Mouse (Mus musculus) intestine, postnatal 0 days (tissue): ENCODE results near the gene Tmem127. TPM values are rescaled to one million over a fixed set of nuclear protein-coding genes. Genes with fewer than 3 reads are reported as not detected.
"Not testable (repeated sequence)": the region's sequence is repeated elsewhere in the genome, so short reads cannot be mapped to it uniquely, and the experiment has no call there.

Experiments
- ATAC-seq: fragments of 200-750 bp; cut with Nextera tagmentation; 2 replicates; pipeline ENCODE4 v1.8.0; 2017; ENCODE audit warnings: mild to moderate bottlenecking, moderate TSS enrichment, moderate library complexity
- H3K27ac ChIP-seq: fragments of 300-500 bp; sonication (generic); 2 replicates; pipeline ENCODE4 v1.5.1; 2014; ENCODE audit warnings: mild to moderate bottlenecking, low read depth, low read length, moderate library complexity
- H3K27me3 ChIP-seq: fragments of 300-500 bp; sonication (generic); replicated peaks from 2 replicates; pipeline ENCODE4 v1.6.1; 2014; ENCODE audit warnings: low read length, mixed read lengths; ENCODE audit not compliant: control insufficient read depth, insufficient read depth
- H3K36me3 ChIP-seq: fragments of 300-500 bp; sonication (generic); 2 replicates; pipeline ENCODE4 v1.6.1; 2014; ENCODE audit warnings: mild to moderate bottlenecking, moderate library complexity; ENCODE audit not compliant: control insufficient read depth, insufficient read depth
- H3K4me1 ChIP-seq: fragments of 300-500 bp; sonication (generic); replicated peaks from 2 replicates; pipeline ENCODE4 v1.6.1; 2014; ENCODE audit warnings: antibody characterized with exemption, low read length, mixed read lengths; ENCODE audit not compliant: control insufficient read depth, insufficient read depth
- H3K4me2 ChIP-seq: fragments of 300-500 bp; sonication (generic); replicated peaks from 2 replicates; pipeline ENCODE4 v1.6.1; 2014; ENCODE audit warnings: low read depth, mild to moderate bottlenecking, moderate library complexity
- H3K4me3 ChIP-seq: fragments of 300-500 bp; sonication (generic); 2 replicates; pipeline ENCODE4 v1.5.1; 2014; ENCODE audit warnings: low read depth, low read length
- H3K9ac ChIP-seq: fragments of 300-500 bp; sonication (generic); 2 replicates; pipeline ENCODE4 v1.6.1; 2014; ENCODE audit warnings: mild to moderate bottlenecking, low read depth, low read length
- H3K9me3 ChIP-seq: fragments of 300-500 bp; sonication (generic); 2 replicates; pipeline ENCODE4 v1.6.1; 2016; ENCODE audit warnings: mixed run types; ENCODE audit not compliant: control insufficient read depth
- CTCF ChIP-seq: sonication (generic); IDR thresholded peaks from 2 replicates; pipeline ENCODE4 v1.5.1; 2016; ENCODE audit warnings: low read depth, mild to moderate bottlenecking, control low read depth, antibody characterized with exemption, moderate library complexity
- WGBS: fragments of 180-500 bp; shearing (Covaris S2); extraction: QIAGEN DNeasy Blood & Tissue Kit; methylation state at CpG from one replicate; pipeline ENCODE4 v1.1.7; 2014; 5-methylcytosine and 5-hydroxymethylcytosine counted together
- polyA plus RNA-seq: library from polyadenylated mRNA; unstranded; fragments of >200 nt; fragmentation: Nextera tagmentation; extraction: Ambion mirVana; gene quantifications from 2 replicates; pipeline ENCODE4 v1.2.1, GENCODE M21; 2015

Tmem127 gene
- polyA plus RNA-seq, 1 experiment from 2014 or later = 32.8 TPM

DNA sequence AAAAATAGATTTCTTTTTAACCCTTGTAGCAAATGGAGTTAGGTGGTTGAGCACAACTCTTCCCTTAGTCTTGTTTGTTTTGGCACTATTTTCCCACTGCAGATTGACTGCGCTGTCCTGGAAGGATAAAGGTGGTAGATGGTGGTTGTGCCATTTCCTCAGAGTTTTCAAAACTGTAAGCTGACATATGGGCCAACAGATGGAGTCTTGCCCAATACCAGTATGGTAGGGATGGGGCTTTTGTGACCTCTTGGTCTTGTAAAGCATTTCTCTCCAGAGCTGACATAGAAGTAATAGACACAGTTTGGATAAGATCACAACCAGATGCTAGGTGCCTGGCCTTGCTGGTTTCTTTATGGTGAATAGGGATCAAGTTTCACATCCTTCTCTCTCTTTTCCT, 50.3 kb downstream of the Tmem127 start:
- no peak for TF ChIP-seq CTCF
- ATAC-seq = no peak
- peaks cover 75% of the 10 kb centered on the region for H3K36me3 ChIP-seq
- H3K9ac ChIP-seq = no peak overlapping the region
- no peak overlapping the region for H3K27ac ChIP-seq
- H3K4me1 ChIP-seq = no peaks in the 10 kb centered on the region
- H3K27me3 ChIP-seq = no peaks in the 10 kb centered on the region
- H3K4me3 ChIP-seq = no peak overlapping the region
- 92% methylated on average over 1 of the region's 1 CpGs for whole genome bisulfite sequencing
- no peaks in the 10 kb centered on the region for H3K9me3 ChIP-seq
- no peak overlapping the region for H3K4me2 ChIP-seq

DNA sequence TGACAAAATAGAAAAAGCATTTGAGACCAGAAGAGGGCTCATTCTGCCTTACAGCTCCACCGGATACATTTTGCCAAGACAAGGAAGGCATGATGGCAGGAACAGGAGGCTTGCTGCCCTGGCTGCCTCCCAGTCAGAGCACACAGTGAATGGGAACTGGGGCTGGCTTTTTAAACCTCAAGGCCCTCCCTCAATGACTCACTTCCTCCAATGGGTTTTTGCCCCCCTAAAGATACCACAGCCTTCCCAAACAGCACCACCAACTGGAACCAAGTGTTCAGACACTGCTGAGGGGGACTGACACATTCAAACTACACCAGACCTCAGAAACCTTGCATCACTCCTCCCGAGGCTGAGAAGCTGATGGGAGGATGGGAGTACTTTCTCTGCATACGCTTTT, 53.0 kb downstream of the Tmem127 start:
- Histone ChIP-seq H3K9ac (no peak overlapping the region), H3K27me3 (no peaks in the 10 kb centered on the region), H3K27ac (no peak overlapping the region), H3K4me2 (no peak overlapping the region), H3K36me3 (peaks cover 53% of the 10 kb centered on the region), H3K9me3 (no peaks in the 10 kb centered on the region), H3K4me1 (no peaks in the 10 kb centered on the region), H3K4me3 (no peak overlapping the region)
- TF ChIP-seq CTCF = no peak
- WGBS = 71% methylated on average over 3 of the region's 3 CpGs
- no peak for ATAC-seq

DNA sequence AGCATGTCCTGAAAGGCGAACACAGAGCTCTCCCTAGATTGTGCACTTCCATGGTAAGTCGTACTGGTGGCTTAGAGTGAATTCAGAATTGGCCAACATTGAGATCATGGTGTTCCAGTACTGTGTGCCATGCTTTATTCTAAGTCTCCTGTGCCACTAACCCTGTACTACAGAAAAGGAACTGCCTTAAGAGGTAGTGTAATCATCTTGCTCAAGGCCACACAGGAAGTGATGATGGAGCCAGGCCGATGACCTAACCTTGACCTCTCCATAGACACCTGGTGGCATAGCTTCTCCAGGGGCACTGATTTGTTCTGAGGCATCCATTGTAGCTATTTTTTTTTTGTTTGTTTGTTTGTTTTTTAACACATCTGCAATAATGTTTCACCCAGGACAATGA, 54.2 kb downstream of the Tmem127 start:
- TF ChIP-seq CTCF = no peak
- H3K9me3 ChIP-seq = no peaks in the 10 kb centered on the region
- H3K4me1 ChIP-seq = no peaks in the 10 kb centered on the region
- H3K9ac ChIP-seq = no peak overlapping the region
- peaks cover 41% of the 10 kb centered on the region for H3K36me3 ChIP-seq
- no peak overlapping the region for H3K27ac ChIP-seq
- H3K27me3 ChIP-seq = no peaks in the 10 kb centered on the region
- 93% methylated on average over 3 of the region's 3 CpGs for WGBS
- ATAC-seq = no peak
- no peak overlapping the region for H3K4me3 ChIP-seq
- H3K4me2 ChIP-seq = no peak overlapping the region

DNA sequence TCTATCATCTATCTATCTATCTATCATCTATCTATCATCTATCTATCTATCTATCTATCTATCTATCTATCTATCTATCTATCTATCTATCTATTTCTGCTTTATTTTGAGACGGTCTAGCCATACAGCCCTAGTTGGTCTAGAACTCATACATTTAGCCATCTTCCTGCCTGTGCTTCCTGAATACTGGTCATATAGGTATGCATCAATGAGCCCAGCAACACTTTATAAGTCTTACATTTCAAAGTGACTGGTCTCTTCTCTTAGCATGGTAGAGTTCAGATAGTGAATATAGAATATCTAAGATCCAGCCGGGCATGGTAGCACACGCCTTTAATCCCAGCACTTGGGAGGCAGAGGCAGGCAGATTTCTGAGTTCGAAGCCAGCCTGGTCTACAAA, 56.5 kb downstream of the Tmem127 start:
- H3K27ac ChIP-seq, ATAC-seq, H3K27me3 ChIP-seq, H3K4me2 ChIP-seq, H3K4me3 ChIP-seq, H3K4me1 ChIP-seq, H3K9me3 ChIP-seq, H3K9ac ChIP-seq: not testable (repeated sequence)
- WGBS = 88% methylated on average over 4 of the region's 4 CpGs
- H3K36me3 ChIP-seq = peaks cover 18% of the 10 kb centered on the region; the same call in 1 of the 2 replicates

DNA sequence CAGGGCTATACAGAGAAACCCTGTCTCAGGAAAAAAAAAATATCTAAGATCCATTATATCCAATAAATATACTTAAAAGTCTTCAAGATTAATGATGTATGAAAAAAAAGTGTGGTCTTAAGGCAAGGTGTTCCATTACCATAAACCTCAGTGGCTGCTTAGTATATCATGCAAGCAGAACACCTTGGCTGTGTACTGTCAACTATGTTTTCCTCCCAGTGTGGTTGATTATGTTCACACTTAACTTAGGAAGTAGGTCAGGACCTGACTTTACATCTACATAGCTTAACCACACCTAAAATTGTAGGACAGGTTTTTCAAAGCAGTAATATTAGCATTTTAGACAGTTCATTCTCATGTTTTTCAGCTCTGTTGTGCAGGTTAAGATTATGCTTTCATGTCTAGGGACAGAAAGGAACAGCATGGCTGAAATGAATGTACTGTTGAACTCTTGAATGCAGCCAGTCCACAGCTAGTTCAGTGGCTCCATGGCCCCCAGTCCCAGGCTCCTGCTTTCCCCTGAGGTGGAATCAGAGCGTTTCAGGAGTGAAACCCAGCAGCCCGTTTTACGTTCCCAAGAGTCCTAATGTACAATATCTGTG, 57.0 kb downstream of the Tmem127 start:
- no peak for TF ChIP-seq CTCF
- Histone ChIP-seq H3K36me3 (peaks cover 13% of the 10 kb centered on the region; the same call in 1 of the 2 replicates), H3K4me3 (no peak overlapping the region), H3K4me2 (no peak overlapping the region), H3K27me3 (no peaks in the 10 kb centered on the region), H3K4me1 (no peaks in the 10 kb centered on the region), H3K9me3 (no peaks in the 10 kb centered on the region), H3K27ac (no peak overlapping the region), H3K9ac (no peak overlapping the region)
- no peak for ATAC-seq
- 88% methylated on average over 3 of the region's 3 CpGs for WGBS

DNA sequence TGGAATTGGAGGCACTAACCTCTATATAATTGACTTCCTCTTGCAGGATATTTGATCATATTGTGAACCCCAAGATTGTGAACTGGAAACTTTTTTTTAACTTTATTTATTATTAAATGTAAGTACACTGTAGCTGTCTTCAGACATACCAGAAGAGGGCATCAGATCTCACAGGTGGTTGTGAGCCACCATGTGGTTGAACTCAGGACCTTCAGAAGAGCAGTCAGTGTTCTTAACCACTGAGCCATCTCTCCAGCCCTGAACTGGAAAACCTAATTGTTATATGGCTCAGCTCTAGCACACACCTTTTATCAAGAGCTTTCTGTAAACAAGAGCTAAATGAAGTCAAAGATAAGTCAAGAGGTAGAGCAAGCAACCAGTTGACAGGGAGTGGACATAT, 58.4 kb downstream of the Tmem127 start:
- H3K27me3 ChIP-seq = no peaks in the 10 kb centered on the region
- H3K9me3 ChIP-seq = no peaks in the 10 kb centered on the region
- H3K4me2 ChIP-seq = no peak overlapping the region
- ATAC-seq = no peak
- H3K9ac ChIP-seq = no peak overlapping the region
- H3K4me3 ChIP-seq = no peak overlapping the region
- 0 out of 2 replicates have a peak, but pooled peaks cover under 1% of the 10 kb centered on the region for H3K36me3 ChIP-seq
- TF ChIP-seq CTCF = peak; percentile 53
- no peak overlapping the region for H3K27ac ChIP-seq
- no peaks in the 10 kb centered on the region for H3K4me1 ChIP-seq

DNA sequence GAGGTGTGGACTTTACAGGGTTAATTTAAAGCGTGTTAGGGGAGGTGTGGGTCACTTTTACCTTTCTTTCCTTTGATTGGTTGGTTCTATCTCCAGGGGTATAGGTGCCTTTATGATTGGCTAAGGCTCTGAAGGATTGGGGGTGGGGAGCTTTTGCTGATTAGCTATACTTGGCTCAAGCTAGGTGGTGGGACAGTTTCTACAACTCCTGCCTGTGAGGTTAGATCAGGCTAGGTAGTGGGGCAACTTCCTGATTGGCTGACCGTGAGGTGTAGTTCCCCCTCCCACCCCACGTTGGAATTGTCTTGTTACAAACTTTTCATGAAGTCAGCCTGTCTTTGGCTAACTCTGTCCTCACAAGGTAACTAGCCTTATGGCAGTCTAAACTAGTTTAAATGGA, 59.5 kb downstream of the Tmem127 start:
- no peak for TF ChIP-seq CTCF
- Histone ChIP-seq H3K4me1 (no peaks in the 10 kb centered on the region), H3K9ac (no peak overlapping the region), H3K36me3 (no peaks in the 10 kb centered on the region), H3K27me3 (no peaks in the 10 kb centered on the region), H3K27ac (no peak overlapping the region), H3K4me3 (no peak overlapping the region), H3K9me3 (no peaks in the 10 kb centered on the region), H3K4me2 (no peak overlapping the region)
- no peak for ATAC-seq
- 34% methylated on average over 3 of the region's 3 CpGs for WGBS
